Mouse (Mus musculus): ENCODE results near the gene Tyrobp. TPM values are rescaled to one million over a fixed set of nuclear protein-coding genes. Genes with fewer than 3 reads are reported as not detected.

Tyrobp gene
- polyA plus RNA-seq, 1 experiment from 2014 or later, result 35.6 TPM

DNA sequence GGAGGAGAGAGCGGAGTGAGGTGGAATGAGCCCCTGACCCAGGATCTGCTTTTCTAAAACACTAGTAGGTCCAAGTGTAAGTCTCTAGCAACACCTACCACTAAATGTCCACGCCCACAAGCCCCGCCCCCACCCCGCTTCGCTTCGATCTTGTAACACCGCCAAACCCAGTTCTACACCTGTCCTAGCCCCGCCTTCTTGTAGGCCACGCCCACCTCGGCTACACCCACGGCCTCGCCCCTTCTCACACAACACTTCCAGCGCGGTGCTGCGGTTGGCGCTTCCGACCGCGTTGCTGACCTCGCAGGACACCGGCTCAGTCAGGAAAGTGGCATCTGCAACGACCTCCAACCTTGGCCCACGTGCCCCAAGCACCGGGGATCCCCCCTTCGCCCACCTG lies 40.2 kb downstream of the Tyrobp start:
- H3K9ac ChIP-seq, result no peak overlapping the region; the same call in 1 of the 2 replicates
- H3K4me3 ChIP-seq (replicated peaks; ENCODE audit: low read length), result peak overlapping the region; percentile 17

DNA sequence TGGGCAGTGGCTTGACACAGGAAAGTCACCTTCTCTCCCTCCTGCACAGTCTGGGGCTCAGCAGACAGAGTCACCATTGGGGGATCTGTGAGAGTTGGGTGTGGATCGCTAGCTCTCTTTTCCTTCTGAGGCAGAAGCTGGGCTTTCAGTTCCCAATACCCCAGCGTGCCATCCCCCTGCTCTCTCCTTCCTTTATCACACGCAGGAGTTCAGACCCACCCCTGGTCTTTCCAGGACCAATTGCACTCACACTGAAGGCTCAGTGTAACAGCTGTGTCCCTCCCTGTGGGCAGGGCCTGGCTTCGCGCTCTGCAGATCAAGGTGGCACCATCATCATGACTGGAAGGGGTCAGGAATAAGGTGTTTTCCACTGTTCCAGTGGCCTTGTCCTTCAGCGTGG lies 40.7 kb downstream of the Tyrobp start:
- no peak overlapping the region for H3K27ac ChIP-seq
- H3K9ac ChIP-seq, result no peak overlapping the region
- no peak for DNase-seq (ENCODE audit: low spot score)
- no peak for ATAC-seq (ENCODE audit: low FRiP score)
- peak overlapping the region; percentile 40 for H3K4me2 ChIP-seq (replicated peaks)
- H3K9me3 ChIP-seq (ENCODE audit: control insufficient read depth, low read length), result no peaks in the 10 kb centered on the region
- H3K4me1 ChIP-seq (replicated peaks; ENCODE audit: control insufficient read depth, insufficient read depth, low read length), result peaks cover 22% of the 10 kb centered on the region
- H3K4me3 ChIP-seq (replicated peaks; ENCODE audit: low read length), result no peak overlapping the region
- peaks cover 60% of the 10 kb centered on the region for H3K27me3 ChIP-seq (ENCODE audit: control insufficient read depth, insufficient read depth, low read length)
- H3K36me3 ChIP-seq (replicated peaks; ENCODE audit: control insufficient read depth, insufficient read depth), result no peaks in the 10 kb centered on the region
- WGBS, result 6% methylated on average over 6 of the region's 6 CpGs

More for the DNA sequence above, 40.2 kb downstream of the Tyrobp start:
- Histone ChIP-seq H3K4me1 (replicated peaks; ENCODE audit: control insufficient read depth, insufficient read depth, low read length) (peaks cover 22% of the 10 kb centered on the region), H3K9me3 (ENCODE audit: control insufficient read depth, low read length) (no peaks in the 10 kb centered on the region), H3K27me3 (ENCODE audit: control insufficient read depth, insufficient read depth, low read length) (peaks cover 57% of the 10 kb centered on the region), H3K4me2 (replicated peaks) (peak overlapping the region; percentile 40), H3K27ac (no peak overlapping the region), H3K36me3 (replicated peaks; ENCODE audit: control insufficient read depth, insufficient read depth) (no peaks in the 10 kb centered on the region)
- 3% methylated on average over 25 of the region's 25 CpGs for WGBS
- no peak for DNase-seq (ENCODE audit: low spot score)
- ATAC-seq (ENCODE audit: low FRiP score), result no peak

DNA sequence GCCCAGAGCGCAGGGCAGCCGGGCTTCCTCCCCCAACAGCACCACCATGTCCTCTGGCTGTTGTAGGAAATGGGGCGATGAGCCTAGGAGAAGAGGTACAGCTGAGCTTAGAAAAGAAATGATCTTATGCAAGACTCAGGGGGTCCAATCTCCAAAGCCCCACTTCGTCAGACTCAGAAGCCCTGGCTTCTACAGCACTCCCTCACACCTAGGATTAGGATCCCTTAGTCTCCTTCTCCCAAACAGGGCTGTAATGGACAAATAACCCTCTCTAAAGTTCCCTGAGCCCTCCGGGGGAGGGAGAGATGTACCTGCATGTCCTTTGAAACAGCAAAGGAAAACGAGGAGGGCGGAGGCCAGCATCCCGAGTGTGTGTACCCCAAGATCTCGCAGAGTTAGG lies 42.9 kb downstream of the Tyrobp start:
- 1% methylated on average over 9 of the region's 9 CpGs for WGBS
- H3K4me2 ChIP-seq (replicated peaks), result peak overlapping the region; percentile 52

DNA sequence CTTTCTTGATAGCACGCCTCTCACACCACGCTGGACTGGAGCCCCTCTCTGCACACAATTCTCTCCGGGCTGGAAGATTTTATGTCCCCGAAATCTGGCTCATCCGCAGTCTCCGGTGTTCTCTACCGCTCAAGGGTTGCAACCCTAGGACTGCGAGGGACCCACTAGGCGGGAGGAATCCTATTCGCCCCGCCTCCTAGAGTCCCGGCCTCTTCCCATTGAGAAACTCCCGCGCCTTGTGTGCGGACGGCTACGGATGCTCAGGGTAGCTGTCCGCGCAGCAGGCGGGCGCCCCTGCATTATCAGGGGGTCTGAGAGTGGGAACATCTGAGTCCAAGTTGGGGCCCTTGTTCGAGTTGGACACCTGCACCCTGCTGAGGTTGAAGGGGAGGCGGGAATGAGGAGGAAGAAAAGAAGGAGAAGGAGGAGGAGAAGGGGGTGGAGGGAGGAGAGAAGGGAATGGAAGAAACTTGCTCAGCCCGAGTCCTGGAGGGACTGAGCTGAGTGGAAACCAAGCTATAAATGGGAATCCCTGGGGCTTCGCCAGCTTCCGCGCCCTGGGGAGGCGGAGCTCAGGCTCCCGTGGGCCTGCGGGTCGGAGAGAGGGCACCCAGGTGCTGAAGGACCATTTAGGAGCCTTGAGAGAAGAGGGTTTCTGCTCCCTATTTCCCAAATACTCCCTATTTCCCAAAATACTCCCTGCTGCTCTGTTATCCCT lies 43.5 kb downstream of the Tyrobp start:
- peaks cover 82% of the 10 kb centered on the region for H3K27me3 ChIP-seq (ENCODE audit: control insufficient read depth, insufficient read depth, low read length)

More for the DNA sequence above, 42.9 kb downstream of the Tyrobp start:
- ATAC-seq (ENCODE audit: low FRiP score), result no peak
- Histone ChIP-seq H3K9me3 (ENCODE audit: control insufficient read depth, low read length) (no peaks in the 10 kb centered on the region), H3K27me3 (ENCODE audit: control insufficient read depth, insufficient read depth, low read length) (peaks cover 76% of the 10 kb centered on the region), H3K27ac (no peak overlapping the region), H3K9ac (0 out of 2 replicates have a peak overlapping the region, but pooled peaks have one; percentile 4), H3K36me3 (replicated peaks; ENCODE audit: control insufficient read depth, insufficient read depth) (no peaks in the 10 kb centered on the region), H3K4me3 (replicated peaks; ENCODE audit: low read length) (peak overlapping the region; percentile 22), H3K4me1 (replicated peaks; ENCODE audit: control insufficient read depth, insufficient read depth, low read length) (peaks cover 22% of the 10 kb centered on the region)
- no peak for DNase-seq (ENCODE audit: low spot score)

DNA sequence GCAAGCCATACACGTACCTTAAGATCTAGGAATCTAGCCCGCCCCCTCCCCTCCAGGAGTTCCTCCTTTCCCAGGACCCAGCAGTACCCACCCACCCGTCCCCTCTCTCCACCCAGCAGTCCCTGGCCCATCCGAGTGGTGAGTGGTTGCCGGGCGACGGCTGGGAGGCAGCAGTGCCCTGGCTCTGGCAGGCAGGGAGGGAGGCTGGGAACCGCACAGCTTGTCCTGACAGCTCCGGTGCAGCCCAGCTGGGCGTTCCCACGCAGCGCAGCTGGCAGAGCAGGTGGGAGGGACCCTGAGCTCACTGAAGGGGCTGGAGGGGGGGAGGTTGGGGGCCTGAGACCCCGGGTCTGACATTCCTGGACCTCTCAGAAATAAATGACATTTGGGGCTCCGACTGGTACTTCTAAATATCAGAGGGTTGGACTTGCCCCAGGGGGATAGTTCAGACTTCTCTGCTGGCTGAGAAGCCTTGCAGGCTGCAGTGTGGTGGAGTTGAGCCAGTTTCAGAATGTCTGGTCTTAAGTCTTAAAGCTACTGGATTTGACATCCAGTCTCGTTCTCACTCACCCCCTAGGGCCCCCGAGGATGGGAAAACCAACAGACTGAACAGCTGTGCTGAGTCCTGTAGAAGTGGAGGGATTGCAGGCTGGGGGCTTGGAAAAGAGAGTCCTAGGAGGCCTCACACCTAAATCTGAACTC lies 44.2 kb downstream of the Tyrobp start, which contains the start of the genes Kirrel2 and Nphs1:
Gene Kirrel2, minus strand, starts transcription at position 62 of the 702 bp plus-strand sequence.
Gene Nphs1, plus strand, starts transcription at position 687 of the 702 bp plus-strand sequence.
- Histone ChIP-seq H3K4me1 (replicated peaks; ENCODE audit: control insufficient read depth, insufficient read depth, low read length) (peaks cover 22% of the 10 kb centered on the region), H3K9me3 (ENCODE audit: control insufficient read depth, low read length) (no peaks in the 10 kb centered on the region), H3K27me3 (ENCODE audit: control insufficient read depth, insufficient read depth, low read length) (peaks cover 83% of the 10 kb centered on the region), H3K9ac (peak within 1 kb of the TSS; percentile 41), H3K4me2 (replicated peaks) (peak within 1 kb of the TSS; percentile 52), H3K4me3 (replicated peaks; ENCODE audit: low read length) (peak within 1 kb of the TSS; percentile 22), H3K27ac (no peak within 1 kb of the TSS), H3K36me3 (replicated peaks; ENCODE audit: control insufficient read depth, insufficient read depth) (no peaks in the 10 kb centered on the region)
- ATAC-seq (ENCODE audit: low FRiP score), result peak; percentile 84
- under 1% methylated on average over 16 of the region's 16 CpGs for WGBS
- DNase-seq (ENCODE audit: low spot score), result peak; percentile 62

More for the DNA sequence above, 43.5 kb downstream of the Tyrobp start:
- Histone ChIP-seq H3K9me3 (ENCODE audit: control insufficient read depth, low read length) (no peaks in the 10 kb centered on the region), H3K9ac (peak overlapping the region; percentile 41), H3K4me2 (replicated peaks) (peak overlapping the region; percentile 52), H3K4me1 (replicated peaks; ENCODE audit: control insufficient read depth, insufficient read depth, low read length) (peaks cover 22% of the 10 kb centered on the region), H3K27ac (no peak overlapping the region), H3K4me3 (replicated peaks; ENCODE audit: low read length) (peak overlapping the region; percentile 22), H3K36me3 (replicated peaks; ENCODE audit: control insufficient read depth, insufficient read depth) (no peaks in the 10 kb centered on the region)
- ATAC-seq (ENCODE audit: low FRiP score), result peak; percentile 35; the same call in 1 of the 2 replicates
- WGBS, result under 1% methylated on average over 30 of the region's 31 CpGs
- DNase-seq (ENCODE audit: low spot score), result no peak

DNA sequence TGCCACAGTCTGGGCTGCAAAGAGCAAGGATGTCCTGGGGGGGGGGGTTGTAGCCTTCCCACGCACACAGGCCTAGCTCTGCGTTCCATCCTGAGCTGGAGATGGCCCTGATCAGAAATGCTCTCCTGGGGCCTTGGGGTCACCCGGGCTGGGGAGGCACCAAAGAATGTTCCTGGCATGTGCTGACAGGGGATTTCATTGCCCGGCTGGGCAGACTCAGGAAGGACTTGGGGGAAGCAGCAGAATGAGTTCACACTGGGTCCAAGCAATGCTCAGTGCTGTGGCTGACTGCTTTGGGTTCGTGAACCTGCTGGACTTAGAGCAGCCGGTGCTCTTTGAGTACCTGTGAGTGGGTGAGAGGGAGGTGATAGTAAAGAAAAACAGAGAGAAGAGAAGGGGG lies 45.9 kb downstream of the Tyrobp start:
- no peak overlapping the region for H3K9ac ChIP-seq
- peaks cover 79% of the 10 kb centered on the region for H3K27me3 ChIP-seq (ENCODE audit: control insufficient read depth, insufficient read depth, low read length)
- H3K4me3 ChIP-seq (replicated peaks; ENCODE audit: low read length), result no peak overlapping the region
- H3K36me3 ChIP-seq (replicated peaks; ENCODE audit: control insufficient read depth, insufficient read depth), result no peaks in the 10 kb centered on the region
- no peaks in the 10 kb centered on the region for H3K9me3 ChIP-seq (ENCODE audit: control insufficient read depth, low read length)
- DNase-seq (ENCODE audit: low spot score), result no peak
- H3K27ac ChIP-seq, result no peak overlapping the region
- ATAC-seq (ENCODE audit: low FRiP score), result no peak
- H3K4me2 ChIP-seq (replicated peaks), result no peak overlapping the region
- 25% methylated on average over 6 of the region's 6 CpGs for WGBS
- H3K4me1 ChIP-seq (replicated peaks; ENCODE audit: control insufficient read depth, insufficient read depth, low read length), result peaks cover 22% of the 10 kb centered on the region

DNA sequence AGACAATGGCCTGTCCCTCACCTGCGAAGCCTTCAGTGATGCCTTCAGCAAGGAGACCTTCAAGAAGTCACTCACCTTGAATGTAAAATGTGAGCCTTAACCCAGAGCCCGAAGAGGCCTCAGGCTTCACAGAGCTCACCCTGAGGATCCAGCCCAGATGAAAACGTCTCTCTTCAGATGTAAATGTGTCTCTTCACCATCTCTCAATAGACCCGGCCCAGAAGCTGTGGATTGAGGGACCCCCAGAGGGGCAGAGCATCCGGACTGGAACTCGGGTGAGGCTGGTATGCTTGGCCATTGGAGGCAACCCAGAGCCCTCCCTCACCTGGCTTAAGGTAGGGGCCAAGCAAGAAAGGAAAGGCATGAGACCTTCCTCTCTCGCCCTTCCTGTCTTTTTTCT lies 50.0 kb downstream of the Tyrobp start:
- Histone ChIP-seq H3K4me1 (replicated peaks; ENCODE audit: control insufficient read depth, insufficient read depth, low read length) (no peaks in the 10 kb centered on the region), H3K9me3 (ENCODE audit: control insufficient read depth, low read length) (no peaks in the 10 kb centered on the region), H3K36me3 (replicated peaks; ENCODE audit: control insufficient read depth, insufficient read depth) (no peaks in the 10 kb centered on the region), H3K4me2 (replicated peaks) (no peak overlapping the region), H3K4me3 (replicated peaks; ENCODE audit: low read length) (no peak overlapping the region), H3K27me3 (ENCODE audit: control insufficient read depth, insufficient read depth, low read length) (peaks cover 86% of the 10 kb centered on the region), H3K9ac (no peak overlapping the region), H3K27ac (no peak overlapping the region)
- ATAC-seq (ENCODE audit: low FRiP score), result no peak
- WGBS, result 20% methylated on average over 7 of the region's 7 CpGs
- no peak for DNase-seq (ENCODE audit: low spot score)

DNA sequence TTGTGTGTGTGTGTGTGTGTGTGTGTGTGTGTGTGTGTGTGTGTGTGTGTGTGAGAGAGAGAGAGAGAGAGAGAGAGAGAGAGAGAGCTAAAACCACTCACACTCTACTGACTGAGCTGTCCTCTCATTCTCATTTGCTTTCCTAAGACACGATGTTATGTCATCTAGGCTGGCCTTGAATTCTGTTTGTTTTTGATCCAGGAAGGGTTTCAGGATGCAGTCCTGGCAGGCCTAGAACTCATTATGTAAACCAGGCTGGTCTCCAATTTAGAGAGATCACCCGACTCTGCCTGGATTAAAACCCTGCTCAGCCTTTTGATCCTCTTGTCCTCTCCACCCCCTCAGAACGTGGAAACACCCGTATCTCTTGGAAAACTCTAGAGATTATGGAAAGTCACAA lies 50.4 kb downstream of the Tyrobp start:
- H3K27ac ChIP-seq, result no peak overlapping the region
- no peak overlapping the region for H3K9ac ChIP-seq
- H3K4me2 ChIP-seq (replicated peaks), result no peak overlapping the region
- peaks cover 87% of the 10 kb centered on the region for H3K27me3 ChIP-seq (ENCODE audit: control insufficient read depth, insufficient read depth, low read length)
- DNase-seq (ENCODE audit: low spot score) (no peak), ATAC-seq (ENCODE audit: low FRiP score) (no peak)
- H3K4me1 ChIP-seq (replicated peaks; ENCODE audit: control insufficient read depth, insufficient read depth, low read length), result no peaks in the 10 kb centered on the region
- H3K4me3 ChIP-seq (replicated peaks; ENCODE audit: low read length), result no peak overlapping the region
- no peaks in the 10 kb centered on the region for H3K36me3 ChIP-seq (replicated peaks; ENCODE audit: control insufficient read depth, insufficient read depth)
- WGBS, result 24% methylated on average over 4 of the region's 4 CpGs
- no peaks in the 10 kb centered on the region for H3K9me3 ChIP-seq (ENCODE audit: control insufficient read depth, low read length)

DNA sequence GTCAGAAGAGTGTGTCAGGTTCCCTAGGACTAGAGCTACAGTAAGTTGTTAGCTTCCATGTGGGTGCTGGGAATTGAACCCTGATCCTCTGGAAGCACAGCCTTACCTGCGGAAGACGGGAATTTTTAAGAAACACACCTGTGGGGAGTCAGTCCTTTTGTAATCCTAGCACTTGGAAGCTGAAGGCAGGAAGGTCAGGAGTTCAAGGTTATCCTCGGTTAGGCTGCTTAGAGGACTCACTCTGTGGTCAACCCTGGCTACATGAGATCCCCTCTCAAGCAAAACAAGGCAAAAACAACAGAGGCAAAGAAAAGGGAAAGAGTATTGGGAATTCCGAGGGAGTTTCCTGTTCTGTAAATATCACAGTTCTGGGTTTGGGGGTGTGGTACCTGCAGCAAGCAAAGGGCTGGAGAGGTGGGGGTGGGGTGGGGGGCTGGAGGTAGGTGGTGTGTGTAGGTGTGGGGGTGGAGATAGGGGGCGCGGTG lies 51.3 kb downstream of the Tyrobp start:
- DNase-seq (ENCODE audit: low spot score), result no peak
- no peaks in the 10 kb centered on the region for H3K36me3 ChIP-seq (replicated peaks; ENCODE audit: control insufficient read depth, insufficient read depth)
- H3K4me1 ChIP-seq (replicated peaks; ENCODE audit: control insufficient read depth, insufficient read depth, low read length), result no peaks in the 10 kb centered on the region
- H3K9ac ChIP-seq, result no peak overlapping the region
- peaks cover 83% of the 10 kb centered on the region for H3K27me3 ChIP-seq (ENCODE audit: control insufficient read depth, insufficient read depth, low read length)
- H3K4me3 ChIP-seq (replicated peaks; ENCODE audit: low read length), result no peak overlapping the region
- no peak overlapping the region for H3K4me2 ChIP-seq (replicated peaks)
- WGBS, result 15% methylated on average over 6 of the region's 6 CpGs
- H3K27ac ChIP-seq, result no peak overlapping the region
- H3K9me3 ChIP-seq (ENCODE audit: control insufficient read depth, low read length), result no peaks in the 10 kb centered on the region
- ATAC-seq (ENCODE audit: low FRiP score), result no peak

Measured in hindbrain, embryonic 14.5 days (tissue).